Mouse (Mus musculus): ENCODE results near the gene 1700017D01Rik.

GRCm38 (mm10) chr19:11049426-11049825 is 81.2 kb downstream of the 1700017D01Rik start:
- TF ChIP-seq POLR2A (IDR thresholded peaks at IDR 0.05; ENCODE audit: insufficient read depth, low read length): no peak
- no peak for TF ChIP-seq CTCF (IDR thresholded peaks at IDR 0.05; ENCODE audit: low read depth, low read length)
- no peak for TF ChIP-seq EP300 (IDR thresholded peaks at IDR 0.05; ENCODE audit: insufficient read depth, low read depth, low read length)
